Mouse (Mus musculus) intestine, embryonic 15.5 days (tissue): ENCODE data around the gene Wap. TPM values are rescaled to one million over a fixed set of nuclear protein-coding genes. Genes with fewer than 3 reads are reported as not detected.

Experiments used
- ATAC-seq: fragments of 200-750 bp; cut with Nextera tagmentation; 2 replicates; pipeline ENCODE4 v1.8.0; 2017; ENCODE audit warnings: moderate TSS enrichment, moderate library complexity
- H3K27ac ChIP-seq: fragments of 300-500 bp; sonication (generic); 2 replicates; pipeline ENCODE4 v1.5.1; 2015; ENCODE audit warnings: mild to moderate bottlenecking, inconsistent platforms
- H3K27me3 ChIP-seq: fragments of 300-500 bp; sonication (generic); replicated peaks from 2 replicates; pipeline ENCODE4 v1.6.1; 2015; ENCODE audit warnings: inconsistent platforms
- H3K36me3 ChIP-seq: fragments of 300-500 bp; sonication (generic); 2 replicates; pipeline ENCODE4 v1.6.1; 2015; ENCODE audit warnings: inconsistent platforms
- H3K4me1 ChIP-seq: fragments of 300-500 bp; sonication (generic); replicated peaks from 2 replicates; pipeline ENCODE4 v1.6.1; 2015; ENCODE audit warnings: inconsistent platforms
- H3K4me2 ChIP-seq: fragments of 300-500 bp; sonication (generic); replicated peaks from 2 replicates; pipeline ENCODE4 v1.6.1; 2015; ENCODE audit warnings: mild to moderate bottlenecking, inconsistent platforms
- H3K4me3 ChIP-seq: fragments of 300-500 bp; sonication (generic); replicated peaks from 2 replicates; pipeline ENCODE4 v1.5.1; 2015; ENCODE audit warnings: inconsistent platforms
- H3K9ac ChIP-seq: fragments of 300-500 bp; sonication (generic); 2 replicates; pipeline ENCODE4 v1.6.1; 2015; ENCODE audit warnings: inconsistent platforms
- H3K9me3 ChIP-seq: fragments of 300-500 bp; sonication (generic); 2 replicates; pipeline ENCODE4 v1.6.1; 2016; ENCODE audit warnings: inconsistent platforms
- WGBS: fragments of 180-500 bp; shearing (Covaris S2); methylation state at CpG from one replicate; pipeline ENCODE4 v1.1.7; 2015; 5-methylcytosine and 5-hydroxymethylcytosine counted together
- polyA plus RNA-seq: library from polyadenylated mRNA; unstranded; fragments of >200 nt; fragmentation: Nextera tagmentation; extraction: Ambion mirVana; gene quantifications from 2 replicates; pipeline ENCODE4 v1.2.1, GENCODE M21; 2015

Wap gene
- polyA plus RNA-seq, 1 experiment from 2014 or later: not detected

GRCm38 (mm10) chr11:6601649-6602480 is 36.6 kb downstream of the Wap start:
- Histone ChIP-seq H3K4me1 (peaks cover 47% of the 10 kb centered on the region), H3K9ac (no peak overlapping the region), H3K9me3 (no peaks in the 10 kb centered on the region), H3K36me3 (peaks cover 5% of the 10 kb centered on the region), H3K27me3 (peaks cover 30% of the 10 kb centered on the region), H3K27ac (no peak overlapping the region), H3K4me2 (no peak overlapping the region), H3K4me3 (no peak overlapping the region)
- no peak for ATAC-seq
- WGBS: 60% methylated on average over 20 of the region's 20 CpGs

GRCm38 (mm10) chr11:6600284-6600944 is 38.0 kb downstream of the Wap start:
- peaks cover 43% of the 10 kb centered on the region for H3K4me1 ChIP-seq
- ATAC-seq: no peak
- H3K9ac ChIP-seq: no peak overlapping the region
- 84% methylated on average over 8 of the region's 8 CpGs for WGBS
- peaks cover 19% of the 10 kb centered on the region for H3K36me3 ChIP-seq
- no peak overlapping the region for H3K27ac ChIP-seq
- H3K27me3 ChIP-seq: peaks cover 16% of the 10 kb centered on the region
- H3K4me3 ChIP-seq: no peak overlapping the region
- no peaks in the 10 kb centered on the region for H3K9me3 ChIP-seq
- no peak overlapping the region for H3K4me2 ChIP-seq

- 86% methylated on average over 6 of the region's 6 CpGs for WGBS
- Histone ChIP-seq H3K4me1 (peaks cover 37% of the 10 kb centered on the region), H3K36me3 (peaks cover 25% of the 10 kb centered on the region), H3K27me3 (peaks cover 10% of the 10 kb centered on the region), H3K4me2 (no peak overlapping the region), H3K27ac (no peak overlapping the region), H3K9ac (no peak overlapping the region), H3K4me3 (no peak overlapping the region), H3K9me3 (no peaks in the 10 kb centered on the region)
- no peak for ATAC-seq
Observed at GRCm38 (mm10) chr11:6599831-6600230, 38.6 kb downstream of the Wap start.

- H3K4me1 ChIP-seq: peaks cover 30% of the 10 kb centered on the region
- peaks cover 31% of the 10 kb centered on the region for H3K36me3 ChIP-seq
- ATAC-seq: no peak
- peaks cover 3% of the 10 kb centered on the region; the same call in 1 of the 2 replicates for H3K27me3 ChIP-seq
- WGBS: 27% methylated on average over 27 of the region's 27 CpGs
- H3K27ac ChIP-seq: no peak overlapping the region
- no peak overlapping the region for H3K9ac ChIP-seq
- H3K9me3 ChIP-seq: no peaks in the 10 kb centered on the region
- no peak overlapping the region for H3K4me3 ChIP-seq
- H3K4me2 ChIP-seq: no peak overlapping the region
Observed at GRCm38 (mm10) chr11:6599011-6599681, 39.3 kb downstream of the Wap start.

- no peak overlapping the region for H3K9ac ChIP-seq
- H3K4me3 ChIP-seq: no peak overlapping the region
- H3K27ac ChIP-seq: no peak overlapping the region
- H3K4me2 ChIP-seq: no peak overlapping the region
- 60% methylated on average over 19 of the region's 19 CpGs for WGBS
- ATAC-seq: no peak
- peaks cover 22% of the 10 kb centered on the region for H3K4me1 ChIP-seq
- H3K36me3 ChIP-seq: peaks cover 36% of the 10 kb centered on the region
- no peaks in the 10 kb centered on the region for H3K9me3 ChIP-seq
- no peaks in the 10 kb centered on the region for H3K27me3 ChIP-seq
Observed at GRCm38 (mm10) chr11:6598191-6598889, 40.1 kb downstream of the Wap start.

- H3K4me2 ChIP-seq: no peak overlapping the region
Observed at GRCm38 (mm10) chr11:6597523-6597922, 40.9 kb downstream of the Wap start.

GRCm38 (mm10) chr11:6596616-6597015 is 41.8 kb downstream of the Wap start:
- Histone ChIP-seq H3K27me3 (no peaks in the 10 kb centered on the region), H3K36me3 (peaks cover 49% of the 10 kb centered on the region), H3K4me3 (no peak overlapping the region), H3K4me2 (no peak overlapping the region), H3K4me1 (peaks cover 13% of the 10 kb centered on the region), H3K27ac (no peak overlapping the region), H3K9ac (no peak overlapping the region), H3K9me3 (no peaks in the 10 kb centered on the region)
- no peak for ATAC-seq
- 83% methylated on average over 3 of the region's 3 CpGs for WGBS

More at GRCm38 (mm10) chr11:6597523-6597922, 40.9 kb downstream of the Wap start:
- H3K4me1 ChIP-seq: peaks cover 19% of the 10 kb centered on the region
- H3K9ac ChIP-seq: no peak overlapping the region
- no peaks in the 10 kb centered on the region for H3K27me3 ChIP-seq
- no peaks in the 10 kb centered on the region for H3K9me3 ChIP-seq
- peaks cover 44% of the 10 kb centered on the region for H3K36me3 ChIP-seq
- 75% methylated on average over 7 of the region's 7 CpGs for WGBS
- no peak overlapping the region for H3K27ac ChIP-seq
- no peak for ATAC-seq
- no peak overlapping the region for H3K4me3 ChIP-seq

- Histone ChIP-seq H3K27me3 (no peaks in the 10 kb centered on the region), H3K4me2 (no peak overlapping the region), H3K4me3 (no peak overlapping the region), H3K4me1 (peaks cover 13% of the 10 kb centered on the region), H3K9me3 (no peaks in the 10 kb centered on the region), H3K36me3 (peaks cover 49% of the 10 kb centered on the region), H3K27ac (no peak overlapping the region), H3K9ac (no peak overlapping the region)
- 96% methylated on average over 6 of the region's 6 CpGs for WGBS
- ATAC-seq: no peak
Observed at GRCm38 (mm10) chr11:6596205-6596604, 42.2 kb downstream of the Wap start.

- Histone ChIP-seq H3K4me3 (no peak overlapping the region), H3K9ac (no peak overlapping the region), H3K27ac (no peak overlapping the region), H3K4me2 (no peak overlapping the region), H3K9me3 (no peaks in the 10 kb centered on the region), H3K4me1 (peaks cover 13% of the 10 kb centered on the region), H3K27me3 (no peaks in the 10 kb centered on the region), H3K36me3 (peaks cover 56% of the 10 kb centered on the region)
- WGBS: 88% methylated on average over 5 of the region's 5 CpGs
- no peak for ATAC-seq
Observed at GRCm38 (mm10) chr11:6595339-6595738, 43.1 kb downstream of the Wap start.

GRCm38 (mm10) chr11:6594845-6595244 is 43.6 kb downstream of the Wap start:
- ATAC-seq: no peak
- no peak overlapping the region for H3K4me2 ChIP-seq
- no peak overlapping the region for H3K27ac ChIP-seq
- H3K4me1 ChIP-seq: peaks cover 8% of the 10 kb centered on the region
- no peak overlapping the region for H3K4me3 ChIP-seq
- no peaks in the 10 kb centered on the region for H3K9me3 ChIP-seq
- WGBS: 79% methylated on average over 6 of the region's 6 CpGs
- H3K9ac ChIP-seq: no peak overlapping the region
- peaks cover 61% of the 10 kb centered on the region for H3K36me3 ChIP-seq
- no peaks in the 10 kb centered on the region for H3K27me3 ChIP-seq

GRCm38 (mm10) chr11:6593406-6593805 is 45.0 kb downstream of the Wap start:
- H3K9ac ChIP-seq: no peak overlapping the region
- no peak overlapping the region for H3K4me2 ChIP-seq
- H3K4me3 ChIP-seq: no peak overlapping the region
- WGBS: 73% methylated on average over 11 of the region's 11 CpGs
- peaks cover 66% of the 10 kb centered on the region for H3K36me3 ChIP-seq
- H3K4me1 ChIP-seq: no peaks in the 10 kb centered on the region; the same call in 1 of the 2 replicates
- no peaks in the 10 kb centered on the region for H3K9me3 ChIP-seq
- no peaks in the 10 kb centered on the region for H3K27me3 ChIP-seq
- no peak overlapping the region; the same call in 1 of the 2 replicates for H3K27ac ChIP-seq
- no peak for ATAC-seq
